Comparison of ENCODE assay signal across 8 mouse cellular contexts in genomic region chr4:135494521-135495396, GRCm38 (mm10). TPM values are rescaled to one million over a fixed set of nuclear protein-coding genes. Genes with fewer than 3 reads are reported as not detected.
A peak's percentile ranks its signal among the peaks of the same experiment; 100 is the strongest.
DNase-seq lines count a peak whose midpoint lies in the region; ATAC-seq lines count a peak whose summit lies in the region.

TSS of gene Stpg1 (plus strand) at chr4:135494790.
TSS of gene Nipal3 (minus strand) at chr4:135495038.

- H3K4me1 ChIP-seq in hindbrain, embryonic 15.5 days (replicated peaks), result peaks cover 26% of the 10 kb centered on the region

- H3K36me3 ChIP-seq in hindbrain, embryonic 15.5 days, result peaks cover 11% of the 10 kb centered on the region; the same call in 1 of the 2 replicates

- under 1% methylated on average over 53 of the region's 53 CpGs for WGBS in hindbrain, embryonic 15.5 days

- peak within 1 kb of the TSS; percentile 87 for H3K4me3 ChIP-seq in hindbrain, embryonic 15.5 days

- peak within 1 kb of the TSS; percentile 79 for H3K27ac ChIP-seq in hindbrain, embryonic 15.5 days (replicated peaks)

- peak; percentile 88 for DNase-seq in T-cell, adult 2 months (ENCODE audit: low spot score)
- peak; percentile 93 to 94 for DNase-seq in cerebellum, postnatal 36 days
- DNase-seq in frontal cortex, postnatal 36 days (ENCODE audit: low spot score in 2 of 2), result peak; percentile 82 to 90
- DNase-seq in left cerebral cortex, adult 11 months (ENCODE audit: low spot score), result peak; percentile 83
- DNase-seq in lung, postnatal 4 days, result peak; percentile 91 to 94
- peak; percentile 93 for DNase-seq in right cerebral cortex, adult 18-20 months
- peak; percentile 44 for DNase-seq in urinary bladder, postnatal 10 days (ENCODE audit: low spot score)

- peak within 1 kb of the TSS; percentile 56 for H3K9ac ChIP-seq in hindbrain, embryonic 15.5 days

- peak within 1 kb of the TSS; percentile 93 for H3K4me2 ChIP-seq in hindbrain, embryonic 15.5 days

- H3K9me3 ChIP-seq in hindbrain, embryonic 15.5 days, result no peaks in the 10 kb centered on the region

- peak; percentile 97 for ATAC-seq in hindbrain, embryonic 15.5 days (ENCODE audit: low FRiP score, low read depth)

- H3K27me3 ChIP-seq in hindbrain, embryonic 15.5 days, result 0 out of 2 replicates have a peak, but pooled peaks cover 4% of the 10 kb centered on the region

RNA-seq across cellular contexts. Expression of gene Stpg1, which starts in this region (rescaled TPM):
- 0.34 and 0.56 TPM in 2 replicates for polyA plus RNA-seq in hindbrain, embryonic 15.5 days (2015; fragmentation: Nextera tagmentation; extraction: Ambion mirVana)

RNA-seq across cellular contexts. Expression of gene Nipal3, which starts in this region (rescaled TPM):
- polyA plus RNA-seq in hindbrain, embryonic 15.5 days (2015; fragmentation: Nextera tagmentation; extraction: Ambion mirVana), result 8.1 and 9.6 TPM in 2 replicates

Comparison
In these comparisons a context has a peak if more than half of its experiments do, and no peak if none do; other contexts are left out.
1. Peak in every context shown above with its lines: DNase-seq, ATAC-seq, H3K4me3 ChIP-seq and H3K27ac ChIP-seq.